Mouse (Mus musculus): ENCODE measurements around the gene Snap29.
A peak's percentile ranks its signal among the peaks of the same experiment; 100 is the strongest.

Gene Snap29

DNA sequence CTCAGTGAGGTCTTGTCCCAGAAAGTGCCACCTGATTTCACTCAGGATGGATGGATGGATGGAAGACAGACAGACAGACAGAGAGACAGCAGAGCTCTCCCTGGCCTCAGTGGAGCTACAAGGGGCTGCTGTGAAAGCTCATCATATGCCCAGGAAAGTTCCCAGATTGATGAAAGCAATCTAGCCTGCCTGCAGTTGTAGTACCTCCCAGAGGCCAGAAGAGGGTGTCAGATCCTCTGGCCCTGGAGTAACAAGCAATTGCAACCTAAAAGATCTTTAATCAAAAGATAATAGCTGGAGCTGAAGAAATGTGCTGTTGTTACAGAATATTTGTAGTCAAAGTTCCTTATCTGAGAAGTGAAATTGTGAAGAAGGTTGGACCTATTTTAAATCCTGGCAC, 68.3 kb downstream of the Snap29 start:
- DNase-seq (ENCODE audit: low spot score), result peak; percentile 37

DNA sequence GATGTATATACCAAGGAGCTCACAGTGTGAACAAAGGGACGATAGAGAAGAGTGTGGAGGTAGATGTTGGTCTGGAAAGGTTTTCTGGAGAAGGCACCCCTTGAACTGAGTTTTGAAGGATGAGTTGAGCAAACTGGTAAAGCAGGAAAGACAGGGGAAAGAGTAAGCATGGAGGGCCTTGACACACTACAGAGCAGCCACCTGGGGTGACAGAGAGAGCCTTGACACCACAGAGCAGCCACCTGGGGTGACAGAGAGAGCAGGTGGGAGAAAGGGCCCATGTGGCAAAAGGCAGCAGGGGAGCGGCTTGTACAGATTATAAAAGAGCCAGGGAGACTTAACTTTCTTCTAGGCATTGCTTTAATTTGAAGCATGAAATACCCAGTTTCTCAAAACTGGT, 69.0 kb downstream of the Snap29 start:
- no peak for DNase-seq (ENCODE audit: low spot score)

DNA sequence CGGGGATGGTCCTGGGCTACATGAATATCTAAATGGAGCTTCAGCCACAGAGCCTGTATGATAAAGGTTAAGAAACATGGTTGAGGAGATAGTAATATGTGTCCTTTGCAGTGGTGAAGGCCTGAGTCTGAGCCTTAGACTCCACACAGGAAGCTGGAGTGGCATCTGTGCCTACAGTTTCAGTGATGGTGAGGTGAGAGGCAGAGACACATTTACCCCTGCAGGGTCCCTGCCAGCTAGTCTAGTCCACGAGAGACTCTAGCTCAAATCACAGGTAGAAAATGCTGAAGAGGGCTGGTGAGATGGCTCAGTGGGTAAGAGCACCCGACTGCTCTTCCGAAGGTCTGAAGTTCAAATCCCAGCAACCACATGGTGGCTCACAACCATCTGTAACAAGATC, 69.5 kb downstream of the Snap29 start:
- DNase-seq (ENCODE audit: low spot score), result no peak

DNA sequence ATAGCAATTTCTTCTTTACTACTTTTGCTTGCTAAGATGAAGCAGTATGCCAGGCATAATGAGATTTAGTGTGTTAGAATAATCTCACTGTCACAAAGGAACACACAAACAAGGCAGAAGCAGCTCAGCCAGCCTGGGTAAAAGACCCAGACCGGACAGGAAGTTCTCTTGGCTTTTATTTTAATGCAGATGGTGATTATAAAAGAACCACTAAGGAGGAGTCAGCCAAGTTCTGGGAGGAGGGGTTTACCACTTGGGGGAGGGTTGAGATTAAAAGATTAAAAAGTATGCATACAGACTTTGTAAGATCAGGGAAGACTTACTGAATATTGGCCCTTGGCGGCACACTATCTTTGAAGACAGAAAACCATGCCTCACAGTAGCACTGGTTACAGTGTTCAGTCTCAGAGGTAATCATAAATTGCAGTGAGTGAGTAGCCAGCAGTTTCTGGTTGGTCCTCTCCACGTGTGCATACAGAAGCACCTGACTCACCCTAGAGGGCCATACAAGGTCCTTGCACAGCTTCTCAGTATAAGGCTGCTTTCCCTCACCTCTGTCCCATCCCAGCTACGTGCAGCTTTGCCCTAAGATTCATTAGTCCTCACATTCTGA, 72.7 kb downstream of the Snap29 start:
- DNase-seq (ENCODE audit: low spot score), result no peak

All from lung, postnatal 25 days (tissue).